Mouse (Mus musculus) duodenum, adult 2 months (tissue): Measurements from ENCODE around the gene Galns. TPM values are rescaled to one million over a fixed set of nuclear protein-coding genes. Genes with fewer than 3 reads are reported as not detected.

ENCODE experiments used
- polyA plus RNA-seq: library from polyadenylated mRNA; depleted of rRNA; stranded (reverse); fragments of >200 nt; gene quantifications from 2 replicates; pipeline ENCODE4 v1.2.3, GENCODE M21; 2012; ENCODE audit warnings: low replicate concordance; rRNA removed

The Galns gene
- 13.8 and 23.3 TPM in 2 replicates for polyA plus RNA-seq

DNA sequence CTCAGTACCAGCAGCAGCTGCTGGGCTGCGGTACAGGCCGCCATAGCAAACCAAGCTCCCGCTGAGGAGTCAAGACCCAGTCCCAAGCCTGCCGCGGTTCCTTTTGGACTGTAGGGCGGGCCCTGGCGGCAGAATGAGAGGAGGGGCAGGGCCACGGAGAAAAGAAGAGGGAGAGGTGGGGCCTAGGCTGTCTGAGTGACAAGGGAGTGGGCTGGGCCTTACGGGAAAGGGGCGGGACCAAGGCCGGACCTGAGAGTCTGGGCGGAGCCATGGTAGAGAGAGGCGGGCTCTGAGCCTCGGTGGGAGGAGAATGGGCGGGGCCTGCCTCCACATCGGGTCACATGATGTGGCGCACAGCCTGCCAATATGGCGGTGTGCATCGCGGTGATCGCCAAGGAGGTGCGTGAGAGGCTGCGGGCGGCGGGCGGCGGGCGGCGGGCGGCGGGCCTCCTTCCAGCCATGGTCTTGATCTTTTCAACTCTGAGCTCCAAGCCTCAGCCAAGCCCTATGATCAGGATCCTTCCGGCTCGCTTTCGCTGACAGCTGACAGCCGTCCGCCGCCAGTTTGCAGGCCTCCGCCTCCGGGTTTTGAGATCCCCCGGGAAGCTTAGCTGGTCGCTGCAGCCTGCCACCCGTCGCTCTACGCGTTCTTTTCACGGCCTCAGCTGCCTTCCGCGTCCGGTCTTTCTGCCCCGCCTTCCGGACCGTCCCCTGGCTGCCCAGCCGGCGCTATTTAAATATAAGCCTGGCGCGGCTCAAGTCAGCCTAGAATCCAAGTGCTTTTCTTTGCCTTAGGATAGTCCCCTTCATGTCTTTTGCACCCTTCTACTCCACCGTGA, at the start of gene Galns, which contains the start of gene Trappc2l:
Gene Galns (minus strand): TSS at position 169 of the 839 bp plus-strand sequence.
Gene Trappc2l (plus strand): TSS at position 346 of the 839 bp plus-strand sequence.

DNA sequence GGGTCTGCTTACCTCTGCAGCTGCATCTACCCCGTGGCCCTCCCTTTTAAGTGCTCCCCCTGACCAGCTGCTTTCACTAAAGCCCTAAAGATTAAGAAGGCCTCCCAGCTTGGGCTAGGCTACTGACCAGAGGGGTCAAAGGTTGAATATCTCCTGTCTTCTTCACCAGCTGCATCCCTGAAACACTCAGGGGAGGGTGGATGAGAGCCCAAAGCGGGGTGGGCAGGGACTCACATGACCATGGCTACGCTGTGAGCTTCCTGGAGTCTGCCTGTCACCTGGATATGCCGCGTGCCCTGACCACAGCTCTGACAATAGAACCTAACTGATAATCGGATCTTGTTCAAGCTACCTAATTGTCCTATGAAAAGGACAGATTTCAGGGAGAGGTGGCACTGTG, 11.5 kb upstream of the Galns start, which contains the start of gene Pabpn1l:
Gene Pabpn1l (minus strand): TSS at position 13 of the 400 bp plus-strand sequence.

DNA sequence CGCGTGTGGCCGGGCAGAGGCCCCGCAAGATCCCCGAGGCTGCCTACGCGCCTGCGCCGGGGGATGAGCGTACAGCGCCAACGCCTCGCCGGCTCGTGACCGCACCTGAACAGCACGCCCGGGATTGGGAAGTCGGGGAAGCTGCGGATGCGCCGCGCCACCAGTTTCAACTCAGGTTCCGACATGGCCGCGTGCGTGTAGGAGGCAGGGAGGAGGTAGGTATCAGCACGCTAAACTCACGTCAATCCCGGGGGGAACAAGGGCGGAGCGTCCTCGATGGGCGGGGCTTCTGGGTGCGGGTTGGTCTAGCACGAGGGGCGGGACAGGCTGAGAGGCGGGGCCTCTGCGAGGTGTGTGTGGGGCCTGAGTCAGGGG, 34.6 kb downstream of the Galns start, which contains the start of gene Aprt:
Gene Aprt (minus strand): TSS at position 262 of the 375 bp plus-strand sequence.

DNA sequence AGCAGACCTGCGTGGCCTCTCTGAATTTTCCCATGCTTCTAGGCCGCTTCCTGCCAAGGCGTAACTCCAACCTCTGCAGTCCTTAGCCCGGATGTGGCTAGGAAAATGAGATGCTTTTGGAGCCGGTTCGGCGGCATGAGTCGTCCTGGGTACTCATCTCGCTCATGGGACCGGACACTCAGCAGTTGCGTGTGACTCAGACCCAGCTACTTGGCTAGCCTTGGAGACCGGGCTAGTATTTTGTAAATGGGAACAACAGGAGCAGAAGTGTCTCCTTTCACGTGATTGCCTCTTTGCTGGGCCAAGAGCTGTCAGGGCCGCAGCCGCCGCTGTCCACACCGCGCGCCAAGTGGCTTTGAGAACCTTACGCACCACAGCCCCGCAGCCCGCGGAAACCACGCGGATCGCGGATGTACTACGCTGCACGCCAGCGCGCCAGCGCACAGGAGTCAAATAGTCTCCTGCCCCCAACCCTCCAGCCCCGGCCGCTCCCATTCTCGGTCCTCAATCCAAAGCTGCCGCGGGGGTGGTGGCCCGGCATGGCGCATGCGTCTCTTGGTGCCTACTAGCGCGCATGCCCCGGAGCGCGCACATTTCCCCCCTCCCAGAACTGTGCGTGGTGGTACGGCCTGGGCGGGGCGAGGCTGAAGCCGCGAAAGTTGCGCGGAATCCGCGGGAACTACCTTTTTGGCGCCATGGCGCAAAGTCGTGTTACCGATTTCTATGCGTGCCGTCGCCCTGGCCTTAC, 43.7 kb downstream of the Galns start, which contains the start of gene Cdt1:
Gene Cdt1 (plus strand): TSS at position 655 of the 748 bp plus-strand sequence.

DNA sequence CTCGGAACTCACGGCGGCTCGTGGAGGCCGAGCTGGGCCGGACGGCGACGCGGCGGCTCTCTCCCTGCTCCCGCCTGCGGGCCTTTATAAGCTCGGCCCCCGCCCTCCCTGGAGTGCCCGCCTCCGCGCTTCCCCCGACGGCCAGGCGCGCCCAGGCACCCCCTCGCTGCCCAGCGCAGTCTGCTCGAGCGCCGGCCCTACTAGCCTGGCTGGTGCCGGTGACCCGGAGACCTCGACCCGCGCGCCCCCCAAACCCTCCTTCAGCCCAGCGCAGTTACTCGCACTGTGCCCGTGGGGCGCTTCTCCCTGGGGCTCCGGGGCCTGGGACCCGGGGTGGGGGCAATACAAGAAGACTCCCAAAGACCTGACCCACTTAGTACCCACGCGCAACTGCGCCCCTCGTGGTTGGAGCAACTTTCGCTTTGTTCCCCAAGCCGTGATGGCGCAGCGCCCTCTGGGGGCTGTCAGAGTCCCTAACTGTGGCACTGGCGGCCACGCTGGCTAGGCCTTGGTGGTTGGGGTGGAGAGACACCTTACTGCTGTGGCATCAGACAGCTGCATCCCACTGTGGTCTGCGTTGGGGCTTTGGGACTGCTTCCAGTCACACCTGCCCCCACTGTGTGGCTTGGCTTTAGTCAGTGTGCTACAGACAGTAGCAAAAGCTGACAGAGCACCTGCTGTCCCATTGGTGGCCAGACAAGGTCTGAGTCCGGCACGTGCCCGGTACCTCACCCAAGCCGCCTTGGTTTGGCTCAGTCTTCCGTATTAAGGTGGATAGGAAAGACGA, 59.8 kb downstream of the Galns start, which contains the start of gene Piezo1:
Gene Piezo1 (minus strand): TSS at position 65 of the 787 bp plus-strand sequence.

Other genes starting within 250 kb of the Galns start
- gene Zc3h18, start 234.9 kb downstream of the Galns start, polyA plus RNA-seq = 21.8 and 28.0 TPM in 2 replicates
- gene Il17c, start 189.4 kb downstream of the Galns start, polyA plus RNA-seq = 0.27 TPM in 1 of 2 replicates, not detected in the other
- gene Cyba, start 178.5 kb downstream of the Galns start, polyA plus RNA-seq = 176 and 337 TPM in 2 replicates
- gene Mvd, start 168.0 kb downstream of the Galns start, polyA plus RNA-seq = 24.1 and 33.2 TPM in 2 replicates
- 2.4 and 3.5 TPM in 2 replicates for gene Snai3, start 150.7 kb downstream of the Galns start, polyA plus RNA-seq
- gene Rnf166, start 135.4 kb downstream of the Galns start, polyA plus RNA-seq = 46.6 and 51.2 TPM in 2 replicates
- 30.8 and 32.0 TPM in 2 replicates for gene Ctu2, start 135.3 kb downstream of the Galns start, polyA plus RNA-seq
- 22.7 and 28.7 TPM in 2 replicates for gene Piezo1, start 60.1 kb downstream of the Galns start, polyA plus RNA-seq
- 47.8 and 130 TPM in 2 replicates for gene Cdt1, start 43.4 kb downstream of the Galns start, polyA plus RNA-seq
- gene Aprt, start 34.6 kb downstream of the Galns start, polyA plus RNA-seq = 696 and 873 TPM in 2 replicates
- gene Trappc2l, start 177 bp upstream of the Galns start, polyA plus RNA-seq = 150 and 176 TPM in 2 replicates
- 0.21 TPM in 1 of 2 replicates, not detected in the other for gene Pabpn1l, start 11.3 kb upstream of the Galns start, polyA plus RNA-seq
- 8.3 and 9.0 TPM in 2 replicates for gene Cbfa2t3, start 87.6 kb upstream of the Galns start, polyA plus RNA-seq
- gene Acsf3, start 164.0 kb upstream of the Galns start, polyA plus RNA-seq = 32.6 and 42.7 TPM in 2 replicates
- gene Cdh15, start 236.5 kb upstream of the Galns start, polyA plus RNA-seq = not detected in 2 replicates